Mouse (Mus musculus): ENCODE measurements around the gene Zmiz1.

DNA sequence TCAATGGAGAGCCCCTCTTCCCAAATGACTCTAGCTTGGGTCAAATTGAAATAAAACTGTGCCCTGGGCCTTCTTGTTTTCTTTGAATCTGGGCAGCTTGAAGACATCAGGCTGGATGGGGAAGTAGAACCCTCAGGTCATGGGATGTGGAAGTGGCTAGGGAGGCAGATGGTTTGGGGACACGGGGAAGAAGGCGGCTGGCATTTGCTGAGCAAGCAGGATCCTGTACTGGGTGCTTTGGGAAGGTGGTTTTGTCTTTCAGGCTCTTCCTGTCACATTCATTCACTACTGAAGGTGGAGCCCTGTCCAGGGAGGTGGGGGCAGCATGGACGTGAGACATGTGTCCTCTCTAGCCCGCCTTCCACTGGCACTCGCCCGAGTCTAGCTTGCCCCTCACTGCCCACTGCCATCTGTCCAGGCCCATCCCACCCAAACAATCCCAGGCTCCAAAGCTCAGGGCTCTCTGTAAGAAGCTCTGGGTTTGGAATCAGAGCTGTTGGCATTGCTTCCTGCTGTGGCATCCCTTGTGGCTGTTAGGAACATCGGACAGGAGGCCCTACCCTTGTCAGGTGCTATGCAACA, 11.3 kb downstream of the Zmiz1 start:
- TF ChIP-seq CTCF (IDR thresholded peaks at IDR 0.05; ENCODE audit: control insufficient read depth, insufficient read depth, low read length) = no peak
- TF ChIP-seq POLR2A (IDR thresholded peaks at IDR 0.05; ENCODE audit: borderline replicate concordance, control insufficient read depth, low read depth, low read length) = no peak
